Mouse (Mus musculus): Measurements from ENCODE around the gene Sec31b.
A peak's percentile ranks its signal among the peaks of the same experiment; 100 is the strongest.

Gene Sec31b

GRCm38 (mm10) chr19:44545321-44546041 lies at the start of gene Sec31b:
Gene Sec31b, minus strand, starts transcription at chr19:44545864.
- no peak for DNase-seq (ENCODE audit: extremely low read depth, low read depth, low spot score)

- DNase-seq (ENCODE audit: extremely low read depth, low read depth, low spot score) = no peak
Observed at GRCm38 (mm10) chr19:44594180-44594579, 48.5 kb upstream of the Sec31b start.

GRCm38 (mm10) chr19:44591638-44592037 lies 46.0 kb upstream of the Sec31b start:
- DNase-seq (ENCODE audit: extremely low read depth, low read depth, low spot score) = no peak

GRCm38 (mm10) chr19:44590992-44591391 lies 45.3 kb upstream of the Sec31b start:
- no peak for DNase-seq (ENCODE audit: extremely low read depth, low read depth, low spot score)

- no peak for DNase-seq (ENCODE audit: extremely low read depth, low read depth, low spot score)
Observed at GRCm38 (mm10) chr19:44589591-44590223, 44.0 kb upstream of the Sec31b start.

GRCm38 (mm10) chr19:44588036-44588435 lies 42.4 kb upstream of the Sec31b start:
- DNase-seq (ENCODE audit: extremely low read depth, low read depth, low spot score) = no peak

GRCm38 (mm10) chr19:44582638-44583309 lies 37.1 kb upstream of the Sec31b start:
- DNase-seq (ENCODE audit: extremely low read depth, low read depth, low spot score) = no peak

GRCm38 (mm10) chr19:44582103-44582502 lies 36.4 kb upstream of the Sec31b start:
- DNase-seq (ENCODE audit: extremely low read depth, low read depth, low spot score) = no peak

- no peak for DNase-seq (ENCODE audit: extremely low read depth, low read depth, low spot score)
Observed at GRCm38 (mm10) chr19:44578038-44578437, 32.4 kb upstream of the Sec31b start.

- no peak for DNase-seq (ENCODE audit: extremely low read depth, low read depth, low spot score)
Observed at GRCm38 (mm10) chr19:44576275-44576674, 30.6 kb upstream of the Sec31b start.

GRCm38 (mm10) chr19:44567763-44568162 lies 22.1 kb upstream of the Sec31b start:
- DNase-seq (ENCODE audit: extremely low read depth, low read depth, low spot score) = no peak

- DNase-seq (ENCODE audit: extremely low read depth, low read depth, low spot score) = no peak
Observed at GRCm38 (mm10) chr19:44564006-44564405, 18.3 kb upstream of the Sec31b start.

GRCm38 (mm10) chr19:44562652-44563206 lies 17.1 kb upstream of the Sec31b start, which contains the start of gene Hif1an:
Gene Hif1an, plus strand, starts transcription at chr19:44562850.
- DNase-seq (ENCODE audit: extremely low read depth, low read depth, low spot score) = peak; percentile 47

GRCm38 (mm10) chr19:44554861-44555590 lies 9.4 kb upstream of the Sec31b start, which contains the start of gene Ndufb8:
Gene Ndufb8, minus strand, starts transcription at chr19:44555440.
- no peak for DNase-seq (ENCODE audit: extremely low read depth, low read depth, low spot score)

- no peak for DNase-seq (ENCODE audit: extremely low read depth, low read depth, low spot score)
Observed at GRCm38 (mm10) chr19:44554490-44554860, 8.8 kb upstream of the Sec31b start.

- no peak for DNase-seq (ENCODE audit: extremely low read depth, low read depth, low spot score)
Observed at GRCm38 (mm10) chr19:44553286-44553685, 7.6 kb upstream of the Sec31b start.

- no peak for DNase-seq (ENCODE audit: extremely low read depth, low read depth, low spot score)
Observed at GRCm38 (mm10) chr19:44552731-44553130, 7.1 kb upstream of the Sec31b start, which contains the start of gene Gm20538. Gene Gm20538, minus strand, starts transcription at chr19:44552831.

GRCm38 (mm10) chr19:44544775-44545174 lies 889 bp downstream of the Sec31b start:
- no peak for DNase-seq (ENCODE audit: extremely low read depth, low read depth, low spot score)

- no peak for DNase-seq (ENCODE audit: extremely low read depth, low read depth, low spot score)
Observed at GRCm38 (mm10) chr19:44544372-44544771, 1.3 kb downstream of the Sec31b start.

GRCm38 (mm10) chr19:44542694-44543178 lies 2.9 kb downstream of the Sec31b start:
- DNase-seq (ENCODE audit: extremely low read depth, low read depth, low spot score) = peak; percentile 82

GRCm38 (mm10) chr19:44537416-44537815 lies 8.2 kb downstream of the Sec31b start:
- no peak for DNase-seq (ENCODE audit: extremely low read depth, low read depth, low spot score)
